9 mouse cellular contexts compared by ENCODE assay signal in the genomic region with DNA sequence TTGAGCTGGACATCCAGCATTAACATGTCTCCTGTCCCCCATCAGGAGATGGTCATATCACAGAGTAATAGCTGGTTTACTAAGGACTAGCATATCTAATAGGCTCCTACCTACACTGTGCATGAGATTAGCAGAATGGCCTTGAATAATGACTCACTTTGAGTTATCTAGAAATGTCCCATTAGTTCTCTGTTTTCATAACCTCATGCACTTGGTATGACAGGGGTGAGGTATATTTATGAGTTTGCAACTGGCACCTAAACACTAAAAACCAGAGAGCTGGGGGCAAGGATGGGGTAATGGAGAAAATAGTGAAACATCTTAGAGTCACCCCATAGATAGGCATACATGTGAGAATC.
DNase-seq lines count a peak whose midpoint lies in the region; ATAC-seq lines count a peak whose summit lies in the region.
"Had no signal": no experiment of that assay in that cellular context is flagged by ENCODE, and none has a peak within 500 bp of the region (broad histone marks: within the 10 kb centered on the region; RNA-seq: fewer than 3 reads in every experiment).

No protein-coding gene starts in this region.

- no peaks in the 10 kb centered on the region for H3K36me3 ChIP-seq in heart, embryonic 15.5 days
- H3K36me3 ChIP-seq in liver, embryonic 15.5 days (replicated peaks) = no peaks in the 10 kb centered on the region
- no peaks in the 10 kb centered on the region for H3K36me3 ChIP-seq in forebrain, embryonic 13.5 days (ENCODE audit: poor library complexity, severe bottlenecking)
- H3K36me3 ChIP-seq: hindbrain, embryonic 13.5 days had no signal

- no peaks in the 10 kb centered on the region for H3K27me3 ChIP-seq in heart, embryonic 15.5 days
- H3K27me3 ChIP-seq in liver, embryonic 15.5 days = no peaks in the 10 kb centered on the region
- H3K27me3 ChIP-seq in forebrain, embryonic 13.5 days = peaks cover 6% of the 10 kb centered on the region
- H3K27me3 ChIP-seq: hindbrain, embryonic 13.5 days had no signal

- no peak for ATAC-seq in heart, embryonic 15.5 days (replicated peaks; ENCODE audit: insufficient number of reproducible peaks, insufficient read depth, low FRiP score, low read depth)
- ATAC-seq in common myeloid progenitor, adult 5-6 weeks (replicated peaks; ENCODE audit: low read depth, poor library complexity, severe bottlenecking) = peak; percentile 49
- peak; percentile 56 for ATAC-seq in liver, embryonic 15.5 days (ENCODE audit: insufficient read depth)
- no peak for ATAC-seq in forebrain, embryonic 13.5 days

- H3K27ac ChIP-seq in heart, embryonic 15.5 days = peak overlapping the region; percentile 64
- H3K27ac ChIP-seq in liver, embryonic 15.5 days (replicated peaks) = peak overlapping the region; percentile 58
- no peak overlapping the region for H3K27ac ChIP-seq in forebrain, embryonic 13.5 days
- H3K27ac ChIP-seq: hindbrain, embryonic 13.5 days had no signal

- no peak overlapping the region for H3K4me3 ChIP-seq in heart, embryonic 15.5 days
- no peak overlapping the region for H3K4me3 ChIP-seq in liver, embryonic 15.5 days (replicated peaks)
- no peak overlapping the region for H3K4me3 ChIP-seq in forebrain, embryonic 13.5 days
- H3K4me3 ChIP-seq: hindbrain, embryonic 13.5 days had no signal

- H3K9me3 ChIP-seq in heart, embryonic 15.5 days (replicated peaks) = no peaks in the 10 kb centered on the region
- no peaks in the 10 kb centered on the region for H3K9me3 ChIP-seq in liver, embryonic 15.5 days (replicated peaks)
- H3K9me3 ChIP-seq in forebrain, embryonic 13.5 days (replicated peaks) = no peaks in the 10 kb centered on the region
- H3K9me3 ChIP-seq: hindbrain, embryonic 13.5 days had no signal

- no peak for DNase-seq in heart, adult 11 months
- DNase-seq in 416B (ENCODE audit: low read depth) = peak; percentile 92
- DNase-seq in cerebellum, adult 8-10 months = no peak
- no peak for DNase-seq in gastrocnemius, postnatal 10 days

- H3K4me1 ChIP-seq in heart, embryonic 15.5 days (replicated peaks) = peaks cover 35% of the 10 kb centered on the region
- peaks cover 21% of the 10 kb centered on the region for H3K4me1 ChIP-seq in liver, embryonic 15.5 days (replicated peaks)
- peaks cover 14% of the 10 kb centered on the region for H3K4me1 ChIP-seq in forebrain, embryonic 13.5 days
- H3K4me1 ChIP-seq: hindbrain, embryonic 13.5 days had no signal

- no peak overlapping the region for H3K9ac ChIP-seq in heart, embryonic 15.5 days
- no peak overlapping the region for H3K9ac ChIP-seq in liver, embryonic 15.5 days
- no peak overlapping the region for H3K9ac ChIP-seq in forebrain, embryonic 13.5 days
- H3K9ac ChIP-seq: hindbrain, embryonic 13.5 days had no signal

- no peak overlapping the region for H3K4me2 ChIP-seq in heart, embryonic 15.5 days
- no peak overlapping the region for H3K4me2 ChIP-seq in liver, embryonic 15.5 days
- no peak overlapping the region for H3K4me2 ChIP-seq in forebrain, embryonic 13.5 days
- H3K4me2 ChIP-seq: hindbrain, embryonic 13.5 days had no signal

Comparison
In these comparisons a context has a peak if more than half of its experiments do, and no peak if none do; other contexts are left out.
1. ATAC-seq: peak in common myeloid progenitor, adult 5-6 weeks (single experiment) and liver, embryonic 15.5 days (single experiment); none in heart, embryonic 15.5 days (single experiment) and forebrain, embryonic 13.5 days (single experiment).